Mouse (Mus musculus): ENCODE data around the gene Man2a2.

GRCm38 (mm10) chr7:80342858-80343257 is 28.3 kb downstream of the Man2a2 start, which contains the start of gene Hddc3:
- TF ChIP-seq CTCF (IDR thresholded peaks at IDR 0.05; ENCODE audit: low read depth, low read length) (peak; percentile 71), POLR2A (IDR thresholded peaks at IDR 0.05; ENCODE audit: borderline replicate concordance, low read depth, low read length) (0 out of 2 replicates have a peak, but pooled peaks have one; percentile 74)

All from bone marrow macrophage, adult 2 months (primary cell).